Mouse (Mus musculus): ENCODE results near the gene Cpt1c. TPM values are rescaled to one million over a fixed set of nuclear protein-coding genes. Genes with fewer than 3 reads are reported as not detected.
"Not testable (repeated sequence)": the region's sequence is repeated elsewhere in the genome, so short reads cannot be mapped to it uniquely, and the experiment has no call there.

The Cpt1c gene
- 22.4 and 31.1 TPM in 2 replicates for polyA plus RNA-seq (2014; fragmentation: Nextera tagmentation; extraction: Ambion mirVana)

GRCm38 (mm10) chr7:44974383-44975116 is at the start of gene Cpt1c:
Gene Cpt1c, minus strand, starts transcription at chr7:44974851.
- peak; percentile 32 for ATAC-seq (ENCODE audit: low read depth)
- peak within 1 kb of the TSS; percentile 65 for H3K9ac ChIP-seq (ENCODE audit: low read depth, low read length)

GRCm38 (mm10) chr7:45023711-45024110 is 49.1 kb upstream of the Cpt1c start:
- H3K27ac ChIP-seq (replicated peaks; ENCODE audit: low read depth, low read length); H3K4me2 ChIP-seq (ENCODE audit: low read depth, low read length); ATAC-seq (ENCODE audit: low read depth); DNase-seq (ENCODE audit: low spot score); H3K9me3 ChIP-seq (ENCODE audit: control insufficient read depth, low read length); H3K4me1 ChIP-seq (ENCODE audit: control insufficient read depth, insufficient read depth, low read length); H3K4me3 ChIP-seq (ENCODE audit: low read depth, low read length); H3K9ac ChIP-seq (ENCODE audit: low read depth, low read length); H3K27me3 ChIP-seq (replicated peaks; ENCODE audit: control insufficient read depth, insufficient read depth, low read length): not testable (repeated sequence)
- 75% methylated on average over 5 of the region's 5 CpGs for WGBS
- H3K36me3 ChIP-seq (ENCODE audit: control insufficient read depth, insufficient read depth, low read length) = peaks cover 20% of the 10 kb centered on the region

More at GRCm38 (mm10) chr7:44974383-44975116, at the start of gene Cpt1c:
- Histone ChIP-seq H3K4me2 (ENCODE audit: low read depth, low read length) (peak within 1 kb of the TSS; percentile 69), H3K27ac (replicated peaks; ENCODE audit: low read depth, low read length) (peak within 1 kb of the TSS; percentile 82), H3K4me3 (ENCODE audit: low read depth, low read length) (peak within 1 kb of the TSS; percentile 51), H3K36me3 (ENCODE audit: control insufficient read depth, insufficient read depth, low read length) (peaks cover 45% of the 10 kb centered on the region), H3K27me3 (replicated peaks; ENCODE audit: control insufficient read depth, insufficient read depth, low read length) (no peaks in the 10 kb centered on the region), H3K4me1 (ENCODE audit: control insufficient read depth, insufficient read depth, low read length) (peaks cover 8% of the 10 kb centered on the region), H3K9me3 (ENCODE audit: control insufficient read depth, low read length) (no peaks in the 10 kb centered on the region)
- peak; percentile 95 for DNase-seq (ENCODE audit: low spot score)
- WGBS = 3% methylated on average over 22 of the region's 22 CpGs

GRCm38 (mm10) chr7:45020225-45020624 is 45.6 kb upstream of the Cpt1c start:
- no peak overlapping the region for H3K27ac ChIP-seq (replicated peaks; ENCODE audit: low read depth, low read length)
- no peaks in the 10 kb centered on the region for H3K9me3 ChIP-seq (ENCODE audit: control insufficient read depth, low read length)
- H3K9ac ChIP-seq (ENCODE audit: low read depth, low read length) = no peak overlapping the region
- no peak overlapping the region for H3K4me2 ChIP-seq (ENCODE audit: low read depth, low read length)
- ATAC-seq (ENCODE audit: low read depth) = no peak
- 80% methylated on average over 9 of the region's 9 CpGs for WGBS
- DNase-seq (ENCODE audit: low spot score) = no peak
- no peaks in the 10 kb centered on the region for H3K27me3 ChIP-seq (replicated peaks; ENCODE audit: control insufficient read depth, insufficient read depth, low read length)
- no peaks in the 10 kb centered on the region for H3K36me3 ChIP-seq (ENCODE audit: control insufficient read depth, insufficient read depth, low read length)
- H3K4me1 ChIP-seq (ENCODE audit: control insufficient read depth, insufficient read depth, low read length) = peaks cover 11% of the 10 kb centered on the region; the same call in 1 of the 2 replicates
- no peak overlapping the region for H3K4me3 ChIP-seq (ENCODE audit: low read depth, low read length)

GRCm38 (mm10) chr7:45019031-45019571 is 44.5 kb upstream of the Cpt1c start:
- Histone ChIP-seq H3K27me3 (replicated peaks; ENCODE audit: control insufficient read depth, insufficient read depth, low read length) (no peaks in the 10 kb centered on the region), H3K4me1 (ENCODE audit: control insufficient read depth, insufficient read depth, low read length) (peaks cover 19% of the 10 kb centered on the region), H3K9ac (ENCODE audit: low read depth, low read length) (no peak overlapping the region), H3K4me2 (ENCODE audit: low read depth, low read length) (peak overlapping the region; percentile 70), H3K4me3 (ENCODE audit: low read depth, low read length) (peak overlapping the region; percentile 88), H3K36me3 (ENCODE audit: control insufficient read depth, insufficient read depth, low read length) (0 out of 2 replicates have a peak, but pooled peaks cover under 1% of the 10 kb centered on the region), H3K9me3 (ENCODE audit: control insufficient read depth, low read length) (no peaks in the 10 kb centered on the region), H3K27ac (replicated peaks; ENCODE audit: low read depth, low read length) (no peak overlapping the region)
- DNase-seq (ENCODE audit: low spot score) (peak; percentile 76), ATAC-seq (ENCODE audit: low read depth) (no peak)
- 39% methylated on average over 8 of the region's 8 CpGs for WGBS

GRCm38 (mm10) chr7:45017242-45018061 is 42.8 kb upstream of the Cpt1c start, which contains the start of gene Rras:
Gene Rras, plus strand, starts transcription at chr7:45017961.
- Histone ChIP-seq H3K27me3 (replicated peaks; ENCODE audit: control insufficient read depth, insufficient read depth, low read length) (no peaks in the 10 kb centered on the region), H3K4me2 (ENCODE audit: low read depth, low read length) (peak within 1 kb of the TSS; percentile 70), H3K4me3 (ENCODE audit: low read depth, low read length) (peak within 1 kb of the TSS; percentile 88), H3K9ac (ENCODE audit: low read depth, low read length) (peak within 1 kb of the TSS; percentile 67), H3K36me3 (ENCODE audit: control insufficient read depth, insufficient read depth, low read length) (peaks cover 17% of the 10 kb centered on the region), H3K27ac (replicated peaks; ENCODE audit: low read depth, low read length) (peak within 1 kb of the TSS; percentile 97), H3K4me1 (ENCODE audit: control insufficient read depth, insufficient read depth, low read length) (peaks cover 19% of the 10 kb centered on the region), H3K9me3 (ENCODE audit: control insufficient read depth, low read length) (no peaks in the 10 kb centered on the region)
- WGBS = under 1% methylated on average over 36 of the region's 36 CpGs
- peak; percentile 91 for ATAC-seq (ENCODE audit: low read depth)
- DNase-seq (ENCODE audit: low spot score) = peak; percentile 100

GRCm38 (mm10) chr7:45016761-45017160 is 42.1 kb upstream of the Cpt1c start:
- peak overlapping the region; percentile 97 for H3K27ac ChIP-seq (replicated peaks; ENCODE audit: low read depth, low read length)
- peak overlapping the region; percentile 70 for H3K4me2 ChIP-seq (ENCODE audit: low read depth, low read length)
- H3K4me1 ChIP-seq (ENCODE audit: control insufficient read depth, insufficient read depth, low read length) = peaks cover 19% of the 10 kb centered on the region
- H3K36me3 ChIP-seq (ENCODE audit: control insufficient read depth, insufficient read depth, low read length) = peaks cover 24% of the 10 kb centered on the region
- ATAC-seq (ENCODE audit: low read depth) (no peak), DNase-seq (ENCODE audit: low spot score) (no peak)
- H3K4me3 ChIP-seq (ENCODE audit: low read depth, low read length) = peak overlapping the region; percentile 88
- H3K9me3 ChIP-seq (ENCODE audit: control insufficient read depth, low read length) = no peaks in the 10 kb centered on the region
- no peaks in the 10 kb centered on the region for H3K27me3 ChIP-seq (replicated peaks; ENCODE audit: control insufficient read depth, insufficient read depth, low read length)
- WGBS = 0% methylated on average over 4 of the region's 4 CpGs
- H3K9ac ChIP-seq (ENCODE audit: low read depth, low read length) = peak overlapping the region; percentile 67

- Histone ChIP-seq H3K9me3 (ENCODE audit: control insufficient read depth, low read length) (no peaks in the 10 kb centered on the region), H3K9ac (ENCODE audit: low read depth, low read length) (peak within 1 kb of the TSS; percentile 97), H3K27me3 (replicated peaks; ENCODE audit: control insufficient read depth, insufficient read depth, low read length) (no peaks in the 10 kb centered on the region), H3K27ac (replicated peaks; ENCODE audit: low read depth, low read length) (peak within 1 kb of the TSS; percentile 97), H3K4me1 (ENCODE audit: control insufficient read depth, insufficient read depth, low read length) (peaks cover 19% of the 10 kb centered on the region), H3K36me3 (ENCODE audit: control insufficient read depth, insufficient read depth, low read length) (peaks cover 31% of the 10 kb centered on the region), H3K4me2 (ENCODE audit: low read depth, low read length) (peak within 1 kb of the TSS; percentile 71), H3K4me3 (ENCODE audit: low read depth, low read length) (peak within 1 kb of the TSS; percentile 88)
- DNase-seq (ENCODE audit: low spot score) (peak; percentile 100), ATAC-seq (ENCODE audit: low read depth) (peak; percentile 91)
- WGBS = under 1% methylated on average over 51 of the region's 69 CpGs
Observed at GRCm38 (mm10) chr7:45015957-45016612, 41.4 kb upstream of the Cpt1c start, which contains the start of gene Scaf1. Gene Scaf1, minus strand, starts transcription at chr7:45016363.
